ENCODE assay signal across 11 mouse cellular contexts in the genomic region with DNA sequence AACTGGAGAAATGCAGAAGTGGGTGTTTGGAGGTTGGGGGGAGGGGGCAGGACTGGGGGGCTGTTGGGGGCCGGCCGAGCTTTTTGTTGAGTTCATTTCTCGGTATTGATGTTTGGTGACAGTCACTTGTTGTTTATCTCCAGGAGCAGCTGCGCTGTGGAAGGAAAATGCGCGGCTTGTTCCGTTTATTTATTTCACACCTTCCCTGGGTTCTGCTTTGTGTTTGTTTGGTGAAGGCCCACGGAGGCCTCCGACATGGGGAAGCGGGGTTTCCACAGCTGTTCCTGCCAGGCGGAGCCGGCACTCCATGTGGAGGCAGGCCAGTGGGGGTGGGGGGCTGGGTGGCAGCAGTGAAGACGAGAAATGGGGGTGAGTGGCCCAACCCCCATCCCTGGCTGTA.
DNase-seq lines count a peak whose midpoint lies in the region; ATAC-seq and TF ChIP-seq lines count a peak whose summit lies in the region.
"Had no signal": no experiment of that assay in that cellular context is flagged by ENCODE, and none has a peak within 500 bp of the region (broad histone marks: within the 10 kb centered on the region; RNA-seq: fewer than 3 reads in every experiment).

No protein-coding gene starts in this region.

- H3K4me1 ChIP-seq in lung, embryonic 14.5 days (ENCODE audit: insufficient read depth) = 0 out of 2 replicates have a peak, but pooled peaks cover 8% of the 10 kb centered on the region
- H3K4me1 ChIP-seq in forebrain, embryonic 11.5 days (replicated peaks; ENCODE audit: control insufficient read depth, insufficient read depth, low read length) = 0 out of 2 replicates have a peak, but pooled peaks cover 4% of the 10 kb centered on the region
- H3K4me1 ChIP-seq in hindbrain, embryonic 15.5 days (replicated peaks) = peaks cover 80% of the 10 kb centered on the region
- H3K4me1 ChIP-seq in midbrain, embryonic 16.5 days (ENCODE audit: control insufficient read depth, insufficient read depth, low read length) = peaks cover 46% of the 10 kb centered on the region

- H3K36me3 ChIP-seq in lung, embryonic 14.5 days (ENCODE audit: insufficient read depth) = peaks cover 28% of the 10 kb centered on the region; the same call in 1 of the 2 replicates
- H3K36me3 ChIP-seq in forebrain, embryonic 11.5 days (ENCODE audit: control insufficient read depth, insufficient read depth, low read length) = no peaks in the 10 kb centered on the region; the same call in 1 of the 2 replicates
- no peaks in the 10 kb centered on the region for H3K36me3 ChIP-seq in hindbrain, embryonic 15.5 days
- H3K36me3 ChIP-seq in midbrain, embryonic 16.5 days (ENCODE audit: control insufficient read depth, insufficient read depth, low read length) = 0 out of 2 replicates have a peak, but pooled peaks cover 2% of the 10 kb centered on the region

- H3K27me3 ChIP-seq in lung, embryonic 14.5 days (ENCODE audit: insufficient read depth, low read length) = no peaks in the 10 kb centered on the region
- no peaks in the 10 kb centered on the region for H3K27me3 ChIP-seq in forebrain, embryonic 11.5 days (ENCODE audit: control insufficient read depth, insufficient read depth, low read length)
- no peaks in the 10 kb centered on the region for H3K27me3 ChIP-seq in hindbrain, embryonic 15.5 days
- H3K27me3 ChIP-seq in midbrain, embryonic 16.5 days (ENCODE audit: control insufficient read depth, insufficient read depth, low read depth, low read length) = no peaks in the 10 kb centered on the region
- H3K27me3 ChIP-seq: embryonic facial prominence, embryonic 15.5 days had no signal

- DNase-seq in lung, embryonic 14.5 days = peak; percentile 47
- DNase-seq in lung, adult 18-20 months = no peak
- no peak for DNase-seq in forebrain, embryonic 11.5 days (ENCODE audit: low spot score)
- DNase-seq in kidney, postnatal 36 days = no peak
- DNase-seq in spleen, postnatal 4 days (ENCODE audit: low spot score in 2 of 2) = no peak
- DNase-seq: cerebellum, adult 18-20 months; gastrocnemius, postnatal 14 days; heart, postnatal 4 days had no signal

- H3K4me2 ChIP-seq in lung, embryonic 14.5 days = peak overlapping the region; percentile 29; the same call in 1 of the 2 replicates
- H3K4me2 ChIP-seq in forebrain, embryonic 11.5 days (ENCODE audit: low read depth, low read length, severe bottlenecking) = no peak overlapping the region
- H3K4me2 ChIP-seq in hindbrain, embryonic 15.5 days = peak overlapping the region; percentile 24; the same call in 1 of the 2 replicates
- H3K4me2 ChIP-seq in midbrain, embryonic 16.5 days (ENCODE audit: low read length) = no peak overlapping the region
- H3K4me2 ChIP-seq: embryonic facial prominence, embryonic 15.5 days had no signal

- H3K9me3 ChIP-seq in lung, embryonic 14.5 days (ENCODE audit: low read depth, low read length) = no peaks in the 10 kb centered on the region
- no peaks in the 10 kb centered on the region for H3K9me3 ChIP-seq in forebrain, embryonic 11.5 days (ENCODE audit: control insufficient read depth, low read length)
- no peaks in the 10 kb centered on the region for H3K9me3 ChIP-seq in hindbrain, embryonic 15.5 days
- no peaks in the 10 kb centered on the region for H3K9me3 ChIP-seq in midbrain, embryonic 16.5 days (replicated peaks; ENCODE audit: control insufficient read depth, low read length, poor library complexity, severe bottlenecking)
- H3K9me3 ChIP-seq: embryonic facial prominence, embryonic 15.5 days had no signal

- H3K4me3 ChIP-seq in lung, embryonic 14.5 days (ENCODE audit: low read depth, low read length) = no peak overlapping the region
- no peak overlapping the region for H3K4me3 ChIP-seq in forebrain, embryonic 11.5 days (ENCODE audit: low read depth, low read length)
- H3K4me3 ChIP-seq in hindbrain, embryonic 15.5 days = no peak overlapping the region
- no peak overlapping the region for H3K4me3 ChIP-seq in midbrain, embryonic 16.5 days (ENCODE audit: low read depth, low read length)
- H3K4me3 ChIP-seq: embryonic facial prominence, embryonic 15.5 days had no signal

- no peak overlapping the region; the same call in 1 of the 2 replicates for H3K9ac ChIP-seq in lung, embryonic 14.5 days
- H3K9ac ChIP-seq in forebrain, embryonic 11.5 days (ENCODE audit: low read length) = peak overlapping the region; percentile 20; the same call in 1 of the 2 replicates
- H3K9ac ChIP-seq in hindbrain, embryonic 15.5 days = peak overlapping the region; percentile 32
- H3K9ac ChIP-seq in midbrain, embryonic 16.5 days (ENCODE audit: low read depth, low read length) = peak overlapping the region; percentile 56
- H3K9ac ChIP-seq: embryonic facial prominence, embryonic 15.5 days had no signal

- no peak overlapping the region for H3K27ac ChIP-seq in lung, embryonic 14.5 days (ENCODE audit: low read depth)
- peak overlapping the region; percentile 41 for H3K27ac ChIP-seq in forebrain, embryonic 11.5 days (ENCODE audit: low read depth, low read length)
- peak overlapping the region; percentile 85 for H3K27ac ChIP-seq in hindbrain, embryonic 15.5 days (replicated peaks)
- H3K27ac ChIP-seq in midbrain, embryonic 16.5 days (ENCODE audit: low read length) = peak overlapping the region; percentile 74
- H3K27ac ChIP-seq: embryonic facial prominence, embryonic 15.5 days had no signal

- WGBS in lung, embryonic 14.5 days = 21% methylated on average over 13 of the region's 13 CpGs
- WGBS in forebrain, embryonic 11.5 days = 67% methylated on average over 13 of the region's 13 CpGs
- WGBS in hindbrain, embryonic 15.5 days = 19% methylated on average over 13 of the region's 13 CpGs
- WGBS in midbrain, embryonic 16.5 days = 35% methylated on average over 13 of the region's 13 CpGs

- ATAC-seq in lung, embryonic 14.5 days (ENCODE audit: insufficient read depth) = no peak
- ATAC-seq in forebrain, embryonic 11.5 days (replicated peaks; ENCODE audit: low FRiP score) = no peak
- no peak for ATAC-seq in hindbrain, embryonic 15.5 days (ENCODE audit: low FRiP score, low read depth)
- ATAC-seq in midbrain, embryonic 16.5 days = no peak

- TF ChIP-seq CTCF in lung, embryonic 14.5 days (IDR thresholded peaks at IDR 0.05; ENCODE audit: low read depth) = no peak

Comparison
In these comparisons a context has a peak if more than half of its experiments do, and no peak if none do; other contexts are left out.
1. H3K4me2 ChIP-seq: peak in lung, embryonic 14.5 days (single experiment) and hindbrain, embryonic 15.5 days (single experiment); none in forebrain, embryonic 11.5 days (single experiment) and midbrain, embryonic 16.5 days (single experiment).